Mouse (Mus musculus): ENCODE results near the gene Cpeb1.

GRCm38 (mm10) chr7:81304100-81304499, 151.2 kb downstream of the Cpeb1 start:
- TF ChIP-seq FLI1 (IDR thresholded peaks at IDR 0.05; ENCODE audit: low read length): no peak
- no peak for TF ChIP-seq GATA1 (IDR thresholded peaks at IDR 0.05; ENCODE audit: borderline replicate concordance, low read length)

Measured in megakaryocyte, embryonic 14.5 days (primary cell).